Mouse (Mus musculus) stomach, embryonic 15.5 days (tissue): ENCODE measurements around the gene Rab4a. TPM values are rescaled to one million over a fixed set of nuclear protein-coding genes. Genes with fewer than 3 reads are reported as not detected.

Source experiments
- ATAC-seq: fragments of 200-750 bp; cut with Nextera tagmentation; 2 replicates; pipeline ENCODE4 v1.8.0; 2017; ENCODE audit warnings: low read depth, moderate number of reproducible peaks, moderate TSS enrichment; ENCODE audit not compliant: insufficient read depth, low FRiP score
- H3K27ac ChIP-seq: fragments of 300-500 bp; sonication (generic); 2 replicates; pipeline ENCODE4 v1.5.1; 2015; ENCODE audit warnings: mild to moderate bottlenecking, inconsistent platforms
- H3K27me3 ChIP-seq: fragments of 300-500 bp; sonication (generic); replicated peaks from 2 replicates; pipeline ENCODE4 v1.6.1; 2015; ENCODE audit warnings: inconsistent platforms
- H3K36me3 ChIP-seq: fragments of 300-500 bp; sonication (generic); 2 replicates; pipeline ENCODE4 v1.6.1; 2015; ENCODE audit warnings: inconsistent platforms
- H3K4me1 ChIP-seq: fragments of 300-500 bp; sonication (generic); 2 replicates; pipeline ENCODE4 v1.6.1; 2015; ENCODE audit warnings: inconsistent platforms
- H3K4me2 ChIP-seq: fragments of 300-500 bp; sonication (generic); 2 replicates; pipeline ENCODE4 v1.6.1; 2015; ENCODE audit warnings: mild to moderate bottlenecking, inconsistent platforms
- H3K4me3 ChIP-seq: fragments of 300-500 bp; sonication (generic); replicated peaks from 2 replicates; pipeline ENCODE4 v1.5.1; 2015; ENCODE audit warnings: inconsistent platforms
- H3K9ac ChIP-seq: fragments of 300-500 bp; sonication (generic); 2 replicates; pipeline ENCODE4 v1.6.1; 2015; ENCODE audit warnings: inconsistent platforms
- H3K9me3 ChIP-seq: fragments of 300-500 bp; sonication (generic); 2 replicates; pipeline ENCODE4 v1.6.1; 2016; ENCODE audit warnings: inconsistent platforms
- WGBS: fragments of 180-500 bp; shearing (Covaris S2); methylation state at CpG from one replicate; pipeline ENCODE4 v1.1.7; 2015; 5-methylcytosine and 5-hydroxymethylcytosine counted together
- polyA plus RNA-seq: library from polyadenylated mRNA; unstranded; fragments of >200 nt; fragmentation: Nextera tagmentation; extraction: Ambion mirVana; gene quantifications from 2 replicates; pipeline ENCODE4 v1.2.1, GENCODE M21; 2015

Rab4a gene
- polyA plus RNA-seq, 1 experiment from 2014 or later, result 46.7 TPM

DNA sequence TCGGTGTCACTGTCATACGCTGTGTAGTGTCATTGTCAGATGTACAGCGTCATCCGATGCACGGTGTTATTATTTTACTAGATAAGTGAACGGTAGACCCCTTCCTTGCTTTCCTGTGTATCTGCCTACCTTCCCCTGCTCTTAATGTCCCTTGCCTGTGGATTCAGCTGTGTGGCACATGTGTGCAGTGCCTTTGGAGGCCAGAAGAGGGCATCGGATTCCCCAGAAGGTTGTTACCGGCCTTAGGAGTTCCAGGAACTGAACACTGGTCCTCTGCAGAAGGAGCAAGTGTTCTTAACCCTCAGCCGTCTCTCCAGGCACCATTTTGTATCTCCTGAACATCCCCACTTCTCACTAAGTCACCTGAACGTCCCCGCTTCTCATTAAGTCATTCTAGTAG is 12.0 kb downstream of the Rab4a start:
- no peaks in the 10 kb centered on the region for H3K4me1 ChIP-seq
- no peak overlapping the region for H3K4me3 ChIP-seq
- no peak overlapping the region for H3K4me2 ChIP-seq
- ATAC-seq, result no peak
- WGBS, result 89% methylated on average over 11 of the region's 11 CpGs
- no peaks in the 10 kb centered on the region for H3K36me3 ChIP-seq
- no peak overlapping the region for H3K27ac ChIP-seq
- H3K27me3 ChIP-seq, result no peaks in the 10 kb centered on the region
- no peak overlapping the region for H3K9ac ChIP-seq
- no peaks in the 10 kb centered on the region for H3K9me3 ChIP-seq

DNA sequence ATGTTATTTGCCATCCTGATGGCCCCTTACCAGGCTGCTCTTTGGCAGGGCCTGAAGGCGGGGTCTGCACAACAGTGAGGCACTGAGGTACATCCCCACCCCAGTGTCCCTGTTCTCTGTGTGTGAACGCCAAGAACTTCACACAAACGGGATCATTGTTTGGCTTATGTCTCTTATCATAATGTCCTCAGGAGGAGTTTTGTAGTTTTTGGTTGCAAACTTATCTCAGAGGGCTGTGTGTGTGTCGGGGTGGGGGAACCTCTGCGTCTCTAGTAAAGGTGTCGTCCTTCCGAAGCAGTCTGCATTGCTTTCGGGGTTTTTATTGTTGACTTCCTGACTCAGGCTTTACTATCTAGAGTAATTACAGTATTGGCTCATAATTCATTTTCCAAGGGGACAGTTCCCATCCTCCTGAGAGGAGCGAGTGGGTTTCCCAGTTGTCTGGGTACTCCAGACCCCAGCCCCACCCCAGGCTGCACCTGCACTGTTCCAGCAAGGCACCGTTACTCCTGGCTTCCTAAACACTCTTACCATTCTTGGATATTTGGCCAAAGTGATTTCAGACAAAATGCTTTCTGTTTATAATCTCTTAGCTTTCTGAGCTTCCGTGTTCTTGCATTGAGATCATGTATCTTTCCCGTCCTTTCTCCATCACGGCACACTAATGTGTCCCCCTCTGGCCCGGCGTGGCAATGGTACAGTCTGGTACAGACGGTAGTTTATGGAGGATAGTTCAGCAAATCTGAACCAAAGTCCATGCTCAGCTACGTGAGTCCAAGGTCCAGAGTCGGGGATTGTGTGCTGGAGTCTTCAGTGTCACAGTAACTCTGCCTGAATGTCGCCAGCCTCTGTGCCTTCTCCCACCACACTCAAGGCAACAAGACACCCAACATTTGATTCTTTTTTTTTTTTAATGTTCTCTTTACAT is 14.2 kb downstream of the Rab4a start:
- H3K4me1 ChIP-seq, result no peaks in the 10 kb centered on the region
- H3K4me3 ChIP-seq, result no peak overlapping the region
- no peaks in the 10 kb centered on the region for H3K9me3 ChIP-seq
- no peak overlapping the region for H3K9ac ChIP-seq
- H3K36me3 ChIP-seq, result no peaks in the 10 kb centered on the region
- H3K27ac ChIP-seq, result no peak overlapping the region
- no peak; the same call in 1 of the 2 replicates for ATAC-seq
- 81% methylated on average over 19 of the region's 19 CpGs for WGBS
- no peaks in the 10 kb centered on the region for H3K27me3 ChIP-seq
- H3K4me2 ChIP-seq, result no peak overlapping the region

DNA sequence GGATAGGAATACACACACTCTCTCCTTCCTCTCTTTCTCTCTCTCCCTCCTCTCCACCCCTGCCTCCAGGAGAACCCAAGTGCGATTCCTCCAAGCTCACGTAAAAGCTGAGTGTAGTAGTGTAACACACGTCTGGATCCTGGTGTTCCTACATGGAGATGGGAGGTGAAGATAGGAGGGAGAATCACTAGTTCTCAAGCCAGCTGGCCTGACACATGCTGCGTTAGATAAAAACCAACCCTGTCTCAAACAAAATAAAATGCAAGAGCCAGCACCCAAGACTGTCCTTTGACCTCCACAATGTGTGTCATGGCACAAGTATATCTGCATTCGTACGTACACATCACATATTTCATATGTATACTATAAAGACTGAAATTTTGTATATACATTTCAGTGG is 15.0 kb downstream of the Rab4a start:
- no peak overlapping the region for H3K4me3 ChIP-seq
- ATAC-seq, result no peak
- no peaks in the 10 kb centered on the region for H3K27me3 ChIP-seq
- no peak overlapping the region for H3K4me2 ChIP-seq
- no peaks in the 10 kb centered on the region for H3K9me3 ChIP-seq
- no peaks in the 10 kb centered on the region for H3K4me1 ChIP-seq
- 87% methylated on average over 6 of the region's 6 CpGs for WGBS
- H3K36me3 ChIP-seq, result no peaks in the 10 kb centered on the region
- H3K9ac ChIP-seq, result no peak overlapping the region
- H3K27ac ChIP-seq, result no peak overlapping the region

DNA sequence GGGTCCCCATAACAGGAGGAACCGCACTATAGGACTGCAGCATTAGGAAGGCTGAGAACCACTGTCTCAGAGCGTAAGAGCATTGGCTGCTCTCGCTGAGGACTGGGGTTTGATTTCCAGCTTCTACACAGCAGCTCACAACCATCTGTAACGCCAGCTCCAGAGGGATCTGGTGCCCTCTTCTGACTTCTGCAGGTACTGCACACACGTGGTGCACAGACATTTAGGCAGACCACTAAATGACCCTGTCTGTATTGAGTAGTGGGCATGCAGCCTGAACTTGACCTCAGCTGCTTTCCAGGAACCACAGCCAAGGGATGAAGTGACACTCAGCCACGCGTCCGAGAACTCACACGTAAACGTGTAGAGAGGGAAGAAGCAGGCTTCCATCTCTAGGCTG is 17.3 kb downstream of the Rab4a start:
- H3K4me1 ChIP-seq, result no peaks in the 10 kb centered on the region
- H3K27ac ChIP-seq, result no peak overlapping the region
- no peaks in the 10 kb centered on the region for H3K36me3 ChIP-seq
- H3K27me3 ChIP-seq, result no peaks in the 10 kb centered on the region
- H3K9ac ChIP-seq, result no peak overlapping the region
- no peak overlapping the region for H3K4me3 ChIP-seq
- H3K9me3 ChIP-seq, result no peaks in the 10 kb centered on the region
- 88% methylated on average over 10 of the region's 10 CpGs for WGBS
- no peak overlapping the region for H3K4me2 ChIP-seq
- no peak for ATAC-seq

DNA sequence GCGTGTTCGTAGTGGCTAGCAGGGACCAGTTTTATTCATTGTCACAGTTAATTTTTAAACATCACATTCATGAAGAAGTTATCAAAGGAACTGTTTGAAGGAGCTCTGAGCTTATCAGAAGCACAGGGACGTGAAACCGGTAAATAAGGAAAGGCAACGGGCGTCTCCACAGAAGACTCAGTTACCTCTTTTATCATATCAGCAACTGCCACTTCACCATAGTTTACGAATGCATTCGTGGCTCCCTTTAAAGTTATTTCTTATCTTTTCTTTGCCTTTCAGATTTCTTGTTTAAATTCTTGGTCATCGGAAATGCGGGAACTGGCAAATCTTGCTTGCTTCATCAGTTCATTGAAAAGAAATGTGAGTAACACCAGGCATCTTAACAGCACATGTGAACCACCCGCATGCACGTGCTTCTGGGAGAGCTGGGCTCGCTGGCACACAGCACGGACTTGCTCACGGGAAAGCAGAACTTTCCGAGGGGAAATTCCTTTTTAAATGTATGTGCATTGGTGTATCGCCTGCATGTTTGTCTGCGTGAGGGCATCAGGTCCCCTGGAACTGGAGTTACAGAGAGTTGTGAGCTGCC is 17.8 kb downstream of the Rab4a start:
- no peak for ATAC-seq
- no peaks in the 10 kb centered on the region for H3K9me3 ChIP-seq
- no peak overlapping the region for H3K27ac ChIP-seq
- WGBS, result 69% methylated on average over 18 of the region's 18 CpGs
- no peak overlapping the region for H3K9ac ChIP-seq
- H3K36me3 ChIP-seq, result peaks cover 1% of the 10 kb centered on the region; the same call in 1 of the 2 replicates
- H3K27me3 ChIP-seq, result no peaks in the 10 kb centered on the region
- H3K4me3 ChIP-seq, result no peak overlapping the region
- no peaks in the 10 kb centered on the region for H3K4me1 ChIP-seq
- no peak overlapping the region for H3K4me2 ChIP-seq

DNA sequence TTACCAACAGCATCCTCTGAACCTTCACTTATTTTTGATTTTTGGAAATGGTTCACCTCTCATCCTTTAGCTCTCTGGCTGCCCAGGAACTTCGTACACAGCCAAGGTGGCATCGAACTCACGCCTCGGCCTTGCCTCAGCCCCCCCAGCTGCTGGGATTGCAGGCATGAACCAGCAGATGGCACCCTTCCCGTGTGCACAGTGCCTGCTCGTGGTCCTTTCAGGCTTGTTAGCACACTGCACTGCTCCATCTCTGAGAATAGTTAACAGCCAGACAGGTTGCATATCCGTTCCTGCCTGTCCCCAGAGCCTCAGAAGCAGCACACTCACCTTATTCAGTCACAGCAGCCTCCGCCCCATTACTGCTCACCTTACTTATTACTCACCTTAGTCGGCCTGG is 20.2 kb downstream of the Rab4a start:
- Histone ChIP-seq H3K9ac (no peak overlapping the region), H3K9me3 (no peaks in the 10 kb centered on the region), H3K27ac (no peak overlapping the region), H3K4me1 (no peaks in the 10 kb centered on the region), H3K36me3 (peaks cover 12% of the 10 kb centered on the region), H3K4me2 (no peak overlapping the region), H3K27me3 (no peaks in the 10 kb centered on the region), H3K4me3 (no peak overlapping the region)
- WGBS, result 63% methylated on average over 9 of the region's 9 CpGs
- no peak; the same call in 1 of the 2 replicates for ATAC-seq

DNA sequence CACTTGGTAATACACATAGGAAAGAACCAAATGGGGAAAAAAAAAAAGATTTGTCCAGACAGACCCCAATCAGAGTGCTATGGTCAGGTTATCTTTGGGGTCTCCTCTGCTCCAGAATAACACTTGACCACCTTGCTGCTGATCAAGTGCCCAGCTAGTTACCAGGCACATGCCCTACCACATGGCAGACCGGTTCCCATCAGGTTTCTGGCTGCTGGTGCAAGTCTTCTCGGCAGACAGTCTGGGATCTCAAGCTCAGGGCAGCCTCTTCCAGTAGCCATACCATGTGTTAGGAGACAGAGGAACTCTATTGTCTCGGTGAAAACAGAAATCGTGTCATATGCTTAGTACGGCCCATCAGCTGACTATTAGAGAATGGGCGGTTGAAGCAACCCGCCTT is 21.0 kb downstream of the Rab4a start:
- no peak for ATAC-seq
- H3K27ac ChIP-seq, result no peak overlapping the region
- peaks cover 12% of the 10 kb centered on the region for H3K36me3 ChIP-seq
- no peak overlapping the region for H3K9ac ChIP-seq
- H3K9me3 ChIP-seq, result no peaks in the 10 kb centered on the region
- H3K27me3 ChIP-seq, result no peaks in the 10 kb centered on the region
- WGBS, result 82% methylated on average over 7 of the region's 7 CpGs
- H3K4me2 ChIP-seq, result no peak overlapping the region
- H3K4me1 ChIP-seq, result no peaks in the 10 kb centered on the region
- no peak overlapping the region for H3K4me3 ChIP-seq

DNA sequence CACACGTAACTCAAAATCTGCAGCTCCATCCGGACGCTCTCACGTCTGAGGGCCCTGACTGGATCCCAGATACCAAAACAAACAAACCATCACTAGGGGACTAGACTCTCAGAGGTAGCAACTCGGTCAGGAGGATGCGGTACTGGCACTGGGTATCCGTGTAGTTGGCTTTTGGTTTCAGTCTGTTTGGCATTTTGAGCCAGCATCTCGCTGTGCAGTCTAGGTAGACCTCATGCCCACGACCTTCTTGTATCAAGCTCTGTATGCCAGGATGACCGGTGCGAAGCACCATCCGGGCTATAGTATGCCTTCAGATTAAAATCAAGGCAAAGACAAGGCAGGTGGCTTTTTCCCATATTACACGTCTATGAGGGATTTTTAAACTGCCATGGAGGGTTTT is 21.7 kb downstream of the Rab4a start:
- Histone ChIP-seq H3K4me3 (no peak overlapping the region), H3K27me3 (no peaks in the 10 kb centered on the region), H3K9me3 (no peaks in the 10 kb centered on the region), H3K4me1 (no peaks in the 10 kb centered on the region), H3K4me2 (no peak overlapping the region), H3K9ac (no peak overlapping the region), H3K27ac (no peak overlapping the region), H3K36me3 (peaks cover 17% of the 10 kb centered on the region)
- 85% methylated on average over 13 of the region's 13 CpGs for WGBS
- no peak for ATAC-seq

DNA sequence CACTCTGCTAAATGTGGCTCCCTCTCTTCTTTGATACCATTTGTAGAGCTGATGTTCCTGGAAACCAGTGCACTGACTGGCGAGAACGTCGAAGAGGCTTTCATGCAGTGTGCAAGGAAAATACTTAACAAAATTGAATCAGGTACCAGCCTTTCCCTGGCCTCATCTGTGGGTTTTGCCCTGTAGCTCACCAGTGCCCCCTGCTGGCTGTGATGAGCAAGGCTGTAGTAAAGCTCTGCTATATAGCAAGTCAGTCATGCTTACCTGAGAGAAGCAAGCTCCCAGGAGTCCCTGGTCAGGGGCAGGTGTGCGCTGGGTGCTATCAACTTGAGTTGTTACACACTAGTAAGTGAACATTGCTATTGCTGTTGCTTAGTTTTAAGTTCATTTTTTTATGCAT is 27.0 kb downstream of the Rab4a start:
- WGBS, result 96% methylated on average over 4 of the region's 4 CpGs
- no peaks in the 10 kb centered on the region for H3K27me3 ChIP-seq
- no peak overlapping the region for H3K4me3 ChIP-seq
- H3K4me1 ChIP-seq, result no peaks in the 10 kb centered on the region
- H3K27ac ChIP-seq, result no peak overlapping the region
- H3K4me2 ChIP-seq, result no peak overlapping the region
- H3K9ac ChIP-seq, result no peak overlapping the region
- H3K36me3 ChIP-seq, result peaks cover 40% of the 10 kb centered on the region
- ATAC-seq, result no peak
- no peaks in the 10 kb centered on the region for H3K9me3 ChIP-seq

DNA sequence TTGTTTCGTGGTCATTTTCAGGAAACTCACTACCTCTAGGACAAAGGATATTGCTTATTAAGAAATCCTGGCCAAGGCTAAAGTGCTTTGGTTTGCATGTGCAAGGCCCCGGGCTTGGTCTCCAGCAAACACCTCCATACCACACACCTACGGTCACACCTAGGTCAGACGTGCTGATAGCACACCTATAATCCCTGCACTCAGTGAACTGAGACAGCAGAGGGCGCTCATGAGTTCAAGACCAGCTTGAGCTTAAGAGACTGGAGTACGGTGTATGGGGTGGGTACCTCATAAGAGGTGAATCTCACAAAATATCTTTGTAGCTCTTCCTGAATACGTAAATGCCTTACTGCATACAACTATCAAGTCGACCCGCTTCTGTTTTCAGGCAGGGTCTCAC is 29.7 kb downstream of the Rab4a start:
- H3K27me3 ChIP-seq, result no peaks in the 10 kb centered on the region
- H3K9ac ChIP-seq, result no peak overlapping the region
- ATAC-seq, result no peak
- no peak overlapping the region for H3K4me3 ChIP-seq
- H3K4me2 ChIP-seq, result no peak overlapping the region
- no peak overlapping the region for H3K27ac ChIP-seq
- no peaks in the 10 kb centered on the region for H3K9me3 ChIP-seq
- H3K4me1 ChIP-seq, result no peaks in the 10 kb centered on the region
- 57% methylated on average over 9 of the region's 9 CpGs for WGBS
- H3K36me3 ChIP-seq, result peaks cover 28% of the 10 kb centered on the region; the same call in 1 of the 2 replicates

DNA sequence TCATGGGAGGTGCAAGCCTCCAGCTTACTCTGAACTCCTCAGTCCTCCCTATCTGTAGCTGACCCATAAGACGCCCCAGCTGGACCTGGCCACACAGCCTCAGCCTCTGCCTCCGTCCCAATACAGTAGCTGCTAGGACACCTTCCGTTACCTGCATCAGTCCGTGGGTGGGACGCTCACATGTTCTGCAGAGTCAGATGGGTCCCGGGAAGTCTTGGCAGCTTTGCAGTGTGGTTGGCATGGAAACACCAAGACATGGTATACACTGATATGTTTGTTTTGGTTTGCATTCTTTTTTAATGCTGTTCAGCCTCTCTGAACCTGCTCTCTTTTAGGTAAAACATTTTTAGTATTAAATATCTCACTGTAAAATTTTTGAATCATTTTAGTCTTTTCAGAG is 30.6 kb downstream of the Rab4a start:
- H3K27me3 ChIP-seq, result no peaks in the 10 kb centered on the region
- peaks cover 28% of the 10 kb centered on the region; the same call in 1 of the 2 replicates for H3K36me3 ChIP-seq
- WGBS, result 84% methylated on average over 6 of the region's 6 CpGs

DNA sequence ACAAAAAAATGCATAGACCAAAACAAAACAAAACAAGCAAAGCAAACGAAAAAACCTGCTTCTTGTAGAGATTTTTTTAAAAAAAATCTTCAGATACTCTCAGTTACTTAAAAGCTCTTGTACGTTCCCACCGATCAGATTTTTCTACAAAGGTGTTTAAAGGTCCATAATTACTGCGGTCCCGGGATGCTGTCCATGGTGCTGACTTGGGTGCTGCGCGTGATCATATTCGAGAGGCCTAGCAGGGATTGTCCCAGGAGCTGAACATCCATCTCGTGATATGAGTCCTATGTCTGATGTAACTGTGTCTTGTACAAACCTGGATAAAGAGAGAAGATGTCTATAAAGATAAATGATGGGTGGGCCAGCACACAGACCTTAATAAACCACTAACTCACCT is 32.7 kb downstream of the Rab4a start:
- no peak for ATAC-seq
- no peaks in the 10 kb centered on the region for H3K27me3 ChIP-seq
- 67% methylated on average over 9 of the region's 9 CpGs for WGBS
- no peak overlapping the region for H3K9ac ChIP-seq
- no peaks in the 10 kb centered on the region for H3K9me3 ChIP-seq
- no peak overlapping the region for H3K4me2 ChIP-seq
- H3K4me3 ChIP-seq, result no peak overlapping the region
- no peaks in the 10 kb centered on the region for H3K4me1 ChIP-seq
- H3K36me3 ChIP-seq, result peaks cover 15% of the 10 kb centered on the region; the same call in 1 of the 2 replicates
- no peak overlapping the region for H3K27ac ChIP-seq

More for the DNA sequence above, 30.6 kb downstream of the Rab4a start:
- Histone ChIP-seq H3K4me3 (no peak overlapping the region), H3K9me3 (no peaks in the 10 kb centered on the region), H3K4me1 (no peaks in the 10 kb centered on the region), H3K27ac (no peak overlapping the region), H3K9ac (no peak overlapping the region), H3K4me2 (no peak overlapping the region)
- no peak for ATAC-seq
